Mouse (Mus musculus): ENCODE data around the gene Spata46. TPM values are rescaled to one million over a fixed set of nuclear protein-coding genes. Genes with fewer than 3 reads are reported as not detected.

Spata46 gene
- 59.9 TPM for polyA plus RNA-seq (2014; fragmentation: Illumina TruSeq; extraction: RNeasy Lipid Tissue Mini Kit (QIAGEN cat#74804); ENCODE audit: low read depth, low replicate concordance)

DNA sequence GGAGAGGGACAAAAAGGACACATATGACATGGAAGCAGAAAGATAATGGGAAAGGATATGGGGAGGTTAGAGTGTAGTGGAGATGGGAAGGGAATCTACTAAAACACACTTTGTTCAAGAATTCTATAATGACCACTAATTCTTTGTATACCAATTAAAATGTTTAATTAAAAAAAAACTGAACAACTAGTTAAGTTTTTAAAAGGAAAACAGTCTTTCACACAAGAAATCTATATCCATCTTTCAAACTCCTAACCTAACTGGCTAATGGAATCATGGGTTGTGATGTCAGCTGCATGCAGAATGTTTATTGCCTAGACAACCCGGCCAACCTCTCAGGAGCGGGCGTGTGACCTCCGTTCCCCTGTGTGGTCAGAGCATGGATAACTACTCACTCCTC is at the start of gene Spata46:
Spata46 (plus strand) TSS at position 301 of the 400 bp plus-strand sequence.

DNA sequence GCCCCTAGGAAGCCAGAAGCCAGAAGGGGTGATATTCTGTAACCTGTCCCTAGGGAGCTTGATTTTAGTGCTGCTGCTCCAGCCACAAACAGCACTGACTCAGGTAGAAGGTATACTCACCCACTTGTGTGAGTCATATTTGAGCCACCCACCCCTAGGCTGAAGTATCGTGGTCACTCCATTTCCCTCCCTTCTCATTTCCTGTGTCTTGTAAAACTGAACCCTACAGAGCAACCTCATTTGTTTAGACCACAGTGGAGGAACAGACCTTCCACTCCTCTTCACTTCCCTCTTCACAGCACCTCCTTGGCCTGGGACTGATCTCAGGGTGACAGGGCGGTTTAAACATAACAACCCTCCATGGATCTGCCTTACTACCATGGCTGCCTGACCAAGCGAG is 31.6 kb upstream of the Spata46 start, which contains the start of gene Sh2d1b1:
Sh2d1b1 (plus strand) TSS at position 305 of the 400 bp plus-strand sequence.

DNA sequence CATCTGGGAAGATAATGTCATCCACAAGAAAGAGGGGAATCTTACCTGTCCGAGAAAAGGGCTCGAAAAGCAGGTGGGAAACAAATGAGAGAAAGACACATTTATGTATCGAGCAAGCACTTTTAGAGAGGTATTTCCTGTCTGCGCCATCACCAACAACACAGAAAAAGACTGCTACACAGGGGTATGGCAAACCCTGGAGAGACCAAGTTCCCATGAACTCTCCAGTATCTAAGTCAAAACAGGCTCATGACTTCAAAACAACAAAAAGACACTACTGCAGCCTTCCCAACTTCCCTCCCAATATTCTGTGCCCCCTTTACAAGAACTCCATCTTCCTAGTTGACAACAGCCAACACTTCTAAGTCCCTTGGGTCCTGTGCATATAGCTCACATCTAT is 2.4 kb upstream of the Spata46 start, which contains the start of gene Gm7694:
Gm7694 (minus strand) TSS at position 101 of the 400 bp plus-strand sequence.

Other genes with a start within 250 kb of the Spata46 start
- 4.3 TPM for gene Ddr2, start 198.0 kb upstream of the Spata46 start, polyA plus RNA-seq (2014; fragmentation: Illumina TruSeq; extraction: RNeasy Lipid Tissue Mini Kit (QIAGEN cat#74804); ENCODE audit: low read depth, low replicate concordance)
- 26.2 TPM for gene Uap1, start 133.8 kb upstream of the Spata46 start, polyA plus RNA-seq (2014; fragmentation: Illumina TruSeq; extraction: RNeasy Lipid Tissue Mini Kit (QIAGEN cat#74804); ENCODE audit: low read depth, low replicate concordance)
- 16.9 TPM for gene Uhmk1, start 93.4 kb upstream of the Spata46 start, polyA plus RNA-seq (2014; fragmentation: Illumina TruSeq; extraction: RNeasy Lipid Tissue Mini Kit (QIAGEN cat#74804); ENCODE audit: low read depth, low replicate concordance)
- gene Sh2d1b2, start 76.1 kb upstream of the Spata46 start, polyA plus RNA-seq (2014; fragmentation: Illumina TruSeq; extraction: RNeasy Lipid Tissue Mini Kit (QIAGEN cat#74804); ENCODE audit: low read depth, low replicate concordance), result not detected
- not detected for gene Sh2d1b1, start 31.5 kb upstream of the Spata46 start, polyA plus RNA-seq (2014; fragmentation: Illumina TruSeq; extraction: RNeasy Lipid Tissue Mini Kit (QIAGEN cat#74804); ENCODE audit: low read depth, low replicate concordance)
- 0.94 TPM for gene Gm7694, start 2.5 kb upstream of the Spata46 start, polyA plus RNA-seq (2014; fragmentation: Illumina TruSeq; extraction: RNeasy Lipid Tissue Mini Kit (QIAGEN cat#74804); ENCODE audit: low read depth, low replicate concordance)

Measured in testis, adult 10 weeks (tissue).